Mouse (Mus musculus): ENCODE data around the gene Gna13. TPM values are rescaled to one million over a fixed set of nuclear protein-coding genes. Genes with fewer than 3 reads are reported as not detected.
A peak's percentile ranks its signal among the peaks of the same experiment; 100 is the strongest.

Gene Gna13
- polyA plus RNA-seq, 1 experiment from 2014 or later, result 25.2 TPM

GRCm38 (mm10) chr11:109434233-109434798, 71.7 kb downstream of the Gna13 start:
- no peaks in the 10 kb centered on the region for H3K4me1 ChIP-seq (replicated peaks; ENCODE audit: control insufficient read depth, insufficient read depth, low read length)
- H3K27me3 ChIP-seq (ENCODE audit: control insufficient read depth, insufficient read depth, low read length), result no peaks in the 10 kb centered on the region
- no peak overlapping the region for H3K27ac ChIP-seq (ENCODE audit: low read depth, low read length)
- no peak for ATAC-seq (ENCODE audit: low FRiP score)
- no peaks in the 10 kb centered on the region for H3K9me3 ChIP-seq (ENCODE audit: control insufficient read depth, low read length)
- H3K4me3 ChIP-seq (ENCODE audit: low read depth, low read length), result no peak overlapping the region
- H3K36me3 ChIP-seq (ENCODE audit: control insufficient read depth, insufficient read depth, low read length), result peaks cover 4% of the 10 kb centered on the region; the same call in 1 of the 2 replicates
- WGBS, result 95% methylated on average over 16 of the region's 16 CpGs
- DNase-seq (ENCODE audit: low spot score), result no peak
- no peak overlapping the region for H3K9ac ChIP-seq (ENCODE audit: low read depth, low read length)
- H3K4me2 ChIP-seq (replicated peaks; ENCODE audit: low read depth, low read length), result no peak overlapping the region

GRCm38 (mm10) chr11:109436889-109437288, 74.3 kb downstream of the Gna13 start:
- Histone ChIP-seq H3K4me2 (replicated peaks; ENCODE audit: low read depth, low read length) (no peak overlapping the region), H3K4me1 (replicated peaks; ENCODE audit: control insufficient read depth, insufficient read depth, low read length) (0 out of 2 replicates have a peak, but pooled peaks cover 2% of the 10 kb centered on the region), H3K9ac (ENCODE audit: low read depth, low read length) (no peak overlapping the region), H3K36me3 (ENCODE audit: control insufficient read depth, insufficient read depth, low read length) (peaks cover 4% of the 10 kb centered on the region; the same call in 1 of the 2 replicates), H3K4me3 (ENCODE audit: low read depth, low read length) (no peak overlapping the region), H3K9me3 (ENCODE audit: control insufficient read depth, low read length) (no peaks in the 10 kb centered on the region), H3K27ac (ENCODE audit: low read depth, low read length) (no peak overlapping the region), H3K27me3 (ENCODE audit: control insufficient read depth, insufficient read depth, low read length) (peaks cover 2% of the 10 kb centered on the region; the same call in 1 of the 2 replicates)
- WGBS, result 72% methylated on average over 8 of the region's 8 CpGs
- no peak for DNase-seq (ENCODE audit: low spot score)
- ATAC-seq (ENCODE audit: low FRiP score), result no peak

GRCm38 (mm10) chr11:109439209-109439608, 76.6 kb downstream of the Gna13 start:
- Histone ChIP-seq H3K36me3 (ENCODE audit: control insufficient read depth, insufficient read depth, low read length) (peaks cover 2% of the 10 kb centered on the region; the same call in 1 of the 2 replicates), H3K4me1 (replicated peaks; ENCODE audit: control insufficient read depth, insufficient read depth, low read length) (0 out of 2 replicates have a peak, but pooled peaks cover 2% of the 10 kb centered on the region), H3K27me3 (ENCODE audit: control insufficient read depth, insufficient read depth, low read length) (peaks cover 2% of the 10 kb centered on the region; the same call in 1 of the 2 replicates), H3K27ac (ENCODE audit: low read depth, low read length) (no peak overlapping the region), H3K4me3 (ENCODE audit: low read depth, low read length) (no peak overlapping the region), H3K9me3 (ENCODE audit: control insufficient read depth, low read length) (no peaks in the 10 kb centered on the region), H3K9ac (ENCODE audit: low read depth, low read length) (no peak overlapping the region), H3K4me2 (replicated peaks; ENCODE audit: low read depth, low read length) (0 out of 2 replicates have a peak overlapping the region, but pooled peaks have one; percentile 68)
- ATAC-seq (ENCODE audit: low FRiP score) (no peak), DNase-seq (ENCODE audit: low spot score) (peak; percentile 14)
- WGBS, result 22% methylated on average over 5 of the region's 5 CpGs

GRCm38 (mm10) chr11:109439829-109440340, 77.3 kb downstream of the Gna13 start:
- Histone ChIP-seq H3K4me3 (ENCODE audit: low read depth, low read length) (peak overlapping the region; percentile 33), H3K4me1 (replicated peaks; ENCODE audit: control insufficient read depth, insufficient read depth, low read length) (0 out of 2 replicates have a peak, but pooled peaks cover 2% of the 10 kb centered on the region), H3K9ac (ENCODE audit: low read depth, low read length) (peak overlapping the region; percentile 29), H3K4me2 (replicated peaks; ENCODE audit: low read depth, low read length) (peak overlapping the region; percentile 68), H3K27ac (ENCODE audit: low read depth, low read length) (no peak overlapping the region), H3K9me3 (ENCODE audit: control insufficient read depth, low read length) (no peaks in the 10 kb centered on the region), H3K27me3 (ENCODE audit: control insufficient read depth, insufficient read depth, low read length) (peaks cover 2% of the 10 kb centered on the region; the same call in 1 of the 2 replicates), H3K36me3 (ENCODE audit: control insufficient read depth, insufficient read depth, low read length) (peaks cover 2% of the 10 kb centered on the region; the same call in 1 of the 2 replicates)
- peak; percentile 67; the same call in 1 of the 2 replicates for ATAC-seq (ENCODE audit: low FRiP score)
- DNase-seq (ENCODE audit: low spot score), result peak; percentile 62
- 3% methylated on average over 32 of the region's 32 CpGs for WGBS

- Histone ChIP-seq H3K4me3 (ENCODE audit: low read depth, low read length) (peak overlapping the region; percentile 33; the same call in 1 of the 2 replicates), H3K4me1 (replicated peaks; ENCODE audit: control insufficient read depth, insufficient read depth, low read length) (0 out of 2 replicates have a peak, but pooled peaks cover 2% of the 10 kb centered on the region), H3K36me3 (ENCODE audit: control insufficient read depth, insufficient read depth, low read length) (no peaks in the 10 kb centered on the region), H3K9ac (ENCODE audit: low read depth, low read length) (no peak overlapping the region), H3K9me3 (ENCODE audit: control insufficient read depth, low read length) (no peaks in the 10 kb centered on the region), H3K27me3 (ENCODE audit: control insufficient read depth, insufficient read depth, low read length) (peaks cover 2% of the 10 kb centered on the region; the same call in 1 of the 2 replicates), H3K27ac (ENCODE audit: low read depth, low read length) (no peak overlapping the region), H3K4me2 (replicated peaks; ENCODE audit: low read depth, low read length) (no peak overlapping the region; the same call in 1 of the 2 replicates)
- no peak for DNase-seq (ENCODE audit: low spot score)
- ATAC-seq (ENCODE audit: low FRiP score), result no peak
- 56% methylated on average over 4 of the region's 4 CpGs for WGBS
These were observed 78.0 kb downstream of the Gna13 start for GRCm38 (mm10) chr11:109440641-109441040.

- 64% methylated on average over 3 of the region's 3 CpGs for WGBS
- Histone ChIP-seq H3K9ac (ENCODE audit: low read depth, low read length) (no peak overlapping the region), H3K9me3 (ENCODE audit: control insufficient read depth, low read length) (no peaks in the 10 kb centered on the region), H3K4me2 (replicated peaks; ENCODE audit: low read depth, low read length) (no peak overlapping the region), H3K36me3 (ENCODE audit: control insufficient read depth, insufficient read depth, low read length) (no peaks in the 10 kb centered on the region), H3K27me3 (ENCODE audit: control insufficient read depth, insufficient read depth, low read length) (peaks cover 2% of the 10 kb centered on the region; the same call in 1 of the 2 replicates), H3K4me3 (ENCODE audit: low read depth, low read length) (no peak overlapping the region), H3K4me1 (replicated peaks; ENCODE audit: control insufficient read depth, insufficient read depth, low read length) (0 out of 2 replicates have a peak, but pooled peaks cover 2% of the 10 kb centered on the region), H3K27ac (ENCODE audit: low read depth, low read length) (no peak overlapping the region)
- DNase-seq (ENCODE audit: low spot score) (peak; percentile 44), ATAC-seq (ENCODE audit: low FRiP score) (no peak)
These were observed 78.5 kb downstream of the Gna13 start for GRCm38 (mm10) chr11:109441119-109441518.

GRCm38 (mm10) chr11:109442166-109442730, 79.6 kb downstream of the Gna13 start:
- Histone ChIP-seq H3K4me3 (ENCODE audit: low read depth, low read length) (no peak overlapping the region), H3K9ac (ENCODE audit: low read depth, low read length) (no peak overlapping the region), H3K9me3 (ENCODE audit: control insufficient read depth, low read length) (no peaks in the 10 kb centered on the region), H3K36me3 (ENCODE audit: control insufficient read depth, insufficient read depth, low read length) (no peaks in the 10 kb centered on the region), H3K27ac (ENCODE audit: low read depth, low read length) (no peak overlapping the region), H3K4me1 (replicated peaks; ENCODE audit: control insufficient read depth, insufficient read depth, low read length) (0 out of 2 replicates have a peak, but pooled peaks cover 2% of the 10 kb centered on the region), H3K27me3 (ENCODE audit: control insufficient read depth, insufficient read depth, low read length) (peaks cover 2% of the 10 kb centered on the region; the same call in 1 of the 2 replicates), H3K4me2 (replicated peaks; ENCODE audit: low read depth, low read length) (no peak overlapping the region)
- 63% methylated on average over 5 of the region's 5 CpGs for WGBS
- DNase-seq (ENCODE audit: low spot score) (no peak), ATAC-seq (ENCODE audit: low FRiP score) (no peak)

- no peak for DNase-seq (ENCODE audit: low spot score)
- Histone ChIP-seq H3K9ac (ENCODE audit: low read depth, low read length) (no peak overlapping the region), H3K36me3 (ENCODE audit: control insufficient read depth, insufficient read depth, low read length) (no peaks in the 10 kb centered on the region), H3K27me3 (ENCODE audit: control insufficient read depth, insufficient read depth, low read length) (peaks cover 2% of the 10 kb centered on the region; the same call in 1 of the 2 replicates), H3K4me2 (replicated peaks; ENCODE audit: low read depth, low read length) (no peak overlapping the region), H3K4me3 (ENCODE audit: low read depth, low read length) (no peak overlapping the region), H3K9me3 (ENCODE audit: control insufficient read depth, low read length) (no peaks in the 10 kb centered on the region), H3K4me1 (replicated peaks; ENCODE audit: control insufficient read depth, insufficient read depth, low read length) (0 out of 2 replicates have a peak, but pooled peaks cover 2% of the 10 kb centered on the region), H3K27ac (ENCODE audit: low read depth, low read length) (no peak overlapping the region)
- ATAC-seq (ENCODE audit: low FRiP score), result no peak
- 94% methylated on average over 8 of the region's 8 CpGs for WGBS
These were observed 81.0 kb downstream of the Gna13 start for GRCm38 (mm10) chr11:109443468-109444263.
